Mouse (Mus musculus) spleen, postnatal 4 days (tissue): ENCODE results near the gene Pik3cb.
A peak's percentile ranks its signal among the peaks of the same experiment; 100 is the strongest.

Experiments
- DNase-seq, 2 experiments: peaks; one replicate each; pipeline ENCODE4 v3.0.0; 2022; ENCODE audit warnings: low spot score in 2 of 2

Gene Pik3cb

DNA sequence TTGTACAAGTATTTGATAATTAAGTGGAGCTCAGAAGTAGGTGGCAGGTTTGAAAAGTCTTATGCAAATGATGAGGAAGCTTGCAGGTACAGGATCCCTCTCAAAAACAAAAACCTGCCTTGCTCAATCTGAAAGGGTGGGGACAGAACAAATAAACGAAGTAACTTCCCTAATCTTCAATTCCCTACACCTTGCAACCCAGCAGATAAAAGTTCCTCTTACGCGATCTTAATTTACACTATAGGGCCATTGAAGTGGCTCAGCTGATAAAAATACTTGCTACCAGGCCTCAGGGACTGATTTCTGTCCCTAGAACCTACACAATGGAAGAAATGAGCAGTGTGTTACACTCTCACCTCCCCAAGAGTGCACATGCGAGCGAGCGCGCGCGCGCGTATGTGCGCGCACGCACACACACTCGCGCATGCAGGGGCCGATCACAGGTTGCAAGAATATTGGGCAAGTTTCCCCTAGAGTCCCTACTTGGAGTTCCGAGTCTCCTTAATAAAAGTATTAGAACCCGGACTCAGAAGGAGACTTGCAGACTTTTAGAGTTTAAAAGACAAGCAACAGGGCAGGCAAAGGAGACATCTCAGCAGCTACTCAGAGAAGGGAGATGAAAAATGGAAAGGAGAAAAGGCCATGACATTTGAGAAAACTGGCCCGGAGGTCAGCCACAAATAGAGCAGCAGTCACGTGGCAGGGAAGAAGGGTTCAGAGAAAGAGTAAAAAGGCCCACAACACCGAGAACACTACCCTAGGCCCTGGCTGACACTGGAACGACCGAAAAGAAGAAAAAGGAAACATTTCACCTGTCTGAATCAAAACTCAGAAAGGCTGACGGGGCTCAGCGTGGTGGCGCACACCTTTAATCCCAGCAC, 6.7 kb upstream of the Pik3cb start:
- no peak for DNase-seq

DNA sequence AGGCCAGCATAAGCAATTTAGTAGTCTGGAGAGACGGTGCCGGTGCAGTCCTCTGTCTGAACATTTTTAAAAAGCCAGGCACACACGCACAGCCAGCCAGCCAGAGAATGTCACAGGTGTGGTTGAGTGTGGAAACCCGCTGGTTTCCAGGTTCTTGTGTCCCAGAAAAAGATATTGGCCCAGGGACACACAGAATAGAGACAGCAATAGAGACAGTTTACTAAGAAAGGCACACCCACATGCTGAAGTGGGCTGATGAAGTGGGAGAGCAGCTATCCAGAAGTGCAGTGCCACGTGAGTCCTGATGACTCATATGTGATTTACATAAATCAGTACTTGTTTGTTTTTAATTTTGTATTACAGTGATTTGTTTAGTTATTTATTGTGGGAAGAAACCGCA, 5.3 kb upstream of the Pik3cb start:
- no peak for DNase-seq

GRCm38 (mm10) chr9:99144416-99144989, 4.1 kb upstream of the Pik3cb start:
- no peak for DNase-seq

DNA sequence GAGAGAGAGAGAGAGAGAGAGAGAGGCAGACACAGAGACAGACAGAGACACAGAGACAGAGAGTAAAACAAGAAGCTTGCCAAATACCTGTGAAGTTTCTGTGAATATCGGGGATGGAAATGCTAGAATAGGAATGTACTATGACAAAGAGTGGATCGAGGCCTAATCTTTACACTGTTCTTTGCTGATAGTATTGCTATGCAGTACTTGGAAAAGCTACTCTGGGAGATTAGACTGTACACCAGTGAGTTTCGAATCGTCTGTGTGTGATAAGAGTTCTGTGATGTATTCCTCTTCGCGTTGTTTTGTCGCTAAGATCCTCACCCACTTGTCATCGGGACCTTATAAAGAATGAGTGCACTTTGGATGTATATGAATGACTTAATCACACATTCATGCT, 1.2 kb upstream of the Pik3cb start:
- DNase-seq: no peak

GRCm38 (mm10) chr9:99141171-99141570, 750 bp upstream of the Pik3cb start:
- no peak for DNase-seq

DNA sequence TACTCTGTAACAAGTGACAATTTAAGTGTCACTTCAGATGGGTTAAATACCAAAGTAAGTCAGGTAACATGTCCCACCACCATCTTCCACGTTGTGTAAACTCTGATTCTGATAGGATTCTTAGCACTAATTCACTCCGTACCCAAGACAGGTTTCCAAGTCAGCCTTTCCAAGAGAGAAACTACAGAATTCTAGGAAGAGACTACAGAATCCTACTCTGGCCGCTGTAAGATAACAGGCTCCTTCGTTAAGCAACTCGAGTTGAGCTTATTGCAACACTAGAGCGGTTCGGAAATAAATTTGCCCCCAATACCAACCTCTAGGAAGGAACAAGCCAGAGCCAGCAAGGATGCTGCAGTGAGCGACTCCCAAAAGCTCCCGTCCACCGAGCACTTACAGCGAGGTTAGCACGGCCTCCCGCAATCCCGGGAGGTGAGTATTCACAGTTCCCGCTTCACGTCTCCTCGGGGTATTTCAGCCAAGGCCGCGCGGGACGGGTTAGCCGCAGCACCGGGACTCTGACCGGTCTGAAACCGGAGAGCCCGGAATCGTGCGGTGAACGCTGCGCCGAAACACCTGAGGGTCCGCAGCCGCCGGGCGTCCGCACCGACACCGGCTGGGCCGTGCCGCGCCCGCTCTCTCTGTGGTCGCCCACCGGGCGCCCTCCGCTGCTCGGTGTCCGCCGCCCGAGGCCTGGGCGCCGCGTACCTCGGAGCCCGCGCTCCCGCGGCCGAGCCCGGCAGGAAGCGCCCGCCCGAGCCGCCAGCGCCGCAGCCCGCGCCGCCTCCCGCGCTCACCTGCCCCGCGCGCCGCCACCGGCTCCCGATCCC, 1.0 kb downstream of the Pik3cb start:
- peak; percentile 47 to 80 for DNase-seq

GRCm38 (mm10) chr9:99137301-99137700, 3.1 kb downstream of the Pik3cb start:
- DNase-seq: no peak

DNA sequence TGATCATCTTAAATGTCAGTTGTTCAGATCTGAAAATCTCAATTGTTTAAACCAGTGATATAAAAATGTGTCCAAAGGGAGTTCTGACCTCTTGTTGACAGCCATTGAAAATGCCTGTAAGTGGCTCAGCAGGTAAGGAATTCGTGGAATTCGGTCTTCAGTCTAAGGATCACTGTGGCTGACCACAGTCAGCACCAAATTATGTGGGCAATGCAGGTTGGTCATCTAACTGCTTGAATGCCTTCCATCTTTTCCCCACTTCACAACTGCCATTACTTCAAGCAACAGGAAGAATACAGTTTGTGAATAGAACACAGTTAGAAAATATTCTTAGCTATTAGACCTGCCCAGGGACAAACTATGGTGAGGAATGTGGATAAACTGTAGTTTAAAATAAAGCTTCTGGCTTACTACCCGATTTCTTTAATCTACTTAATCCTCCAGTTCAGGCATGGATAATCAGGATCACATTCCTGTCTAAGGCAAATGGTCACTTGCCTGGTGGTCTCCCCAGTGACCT, 8.4 kb downstream of the Pik3cb start:
- DNase-seq: no peak

DNA sequence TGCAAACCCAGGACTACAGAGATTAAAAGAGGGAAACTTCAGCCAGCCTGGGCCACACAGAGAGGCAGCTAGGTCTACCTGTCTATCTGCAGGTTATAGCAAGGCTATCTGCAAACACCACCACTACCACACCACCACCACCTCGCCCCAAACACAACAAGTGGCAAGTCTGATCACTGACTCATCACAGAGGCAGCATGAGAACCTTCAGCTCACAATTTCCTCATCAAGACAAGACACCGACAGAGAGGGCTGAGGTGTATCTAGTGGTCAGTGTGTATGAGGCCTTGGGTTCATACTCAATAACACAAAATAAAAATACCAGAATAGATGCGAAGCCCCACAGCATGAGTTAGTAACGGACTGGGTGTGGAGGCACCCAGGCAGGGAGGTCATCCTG, 9.3 kb downstream of the Pik3cb start:
- DNase-seq: no peak

GRCm38 (mm10) chr9:99127578-99127977, 12.8 kb downstream of the Pik3cb start:
- DNase-seq: no peak

DNA sequence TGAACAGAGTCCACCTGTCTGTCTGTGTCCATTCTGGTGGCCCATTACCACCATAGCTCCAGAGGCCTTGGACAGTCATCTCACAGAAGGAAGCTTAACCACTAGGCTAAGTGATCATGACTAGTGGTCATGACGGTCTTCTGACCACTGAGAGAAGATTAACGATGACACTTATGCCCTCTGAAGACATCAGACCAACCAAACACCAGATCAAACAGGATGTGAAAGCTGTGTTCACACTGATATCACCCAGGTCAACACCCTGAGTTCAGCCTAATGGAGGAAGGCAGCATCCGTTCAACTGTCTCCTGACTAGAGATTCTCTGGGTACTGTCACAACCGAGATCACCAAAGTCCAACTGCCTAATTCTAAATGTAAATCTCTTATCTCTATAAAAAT, 17.7 kb downstream of the Pik3cb start:
- DNase-seq: no peak

DNA sequence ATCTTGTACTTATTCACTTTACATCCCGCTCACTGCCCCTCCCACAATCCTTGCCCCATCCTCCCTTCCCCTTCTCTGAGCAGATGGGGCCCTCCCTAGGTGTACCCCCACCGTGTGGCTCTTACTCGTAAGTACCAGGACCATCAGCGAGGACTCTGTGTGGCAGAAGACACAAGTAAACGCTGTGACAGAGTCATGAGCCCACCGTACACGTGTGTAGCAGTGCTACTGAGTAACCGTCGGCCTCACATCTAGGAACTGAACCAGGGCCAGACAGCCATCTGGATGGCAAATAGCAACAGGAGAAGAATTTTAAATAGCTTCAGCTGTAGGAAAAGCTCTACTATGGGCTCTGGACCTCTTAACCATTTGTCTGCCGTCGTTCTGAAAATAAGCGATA, 28.0 kb downstream of the Pik3cb start:
- DNase-seq: no peak

GRCm38 (mm10) chr9:99111085-99111484, 29.3 kb downstream of the Pik3cb start:
- no peak for DNase-seq

GRCm38 (mm10) chr9:99110213-99110612, 30.2 kb downstream of the Pik3cb start:
- no peak for DNase-seq

DNA sequence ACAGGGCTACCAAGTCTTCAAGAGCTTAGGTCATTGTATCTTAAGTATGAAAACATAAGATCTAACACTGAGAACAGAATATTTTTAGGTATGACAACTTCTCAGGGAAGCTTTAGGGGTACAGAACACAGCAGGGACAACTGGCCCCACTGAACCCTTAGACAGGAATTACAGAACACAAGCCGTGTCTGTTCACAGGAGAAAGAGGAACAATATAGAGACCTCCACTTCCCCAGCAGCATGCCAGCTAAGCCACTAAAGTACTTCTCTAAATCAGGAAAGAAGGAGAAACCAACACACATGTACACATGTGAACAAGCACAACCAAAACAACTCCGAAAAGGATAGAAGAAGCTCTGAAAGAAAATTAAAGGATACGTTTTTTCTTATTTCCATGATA, 30.8 kb downstream of the Pik3cb start:
- no peak for DNase-seq

DNA sequence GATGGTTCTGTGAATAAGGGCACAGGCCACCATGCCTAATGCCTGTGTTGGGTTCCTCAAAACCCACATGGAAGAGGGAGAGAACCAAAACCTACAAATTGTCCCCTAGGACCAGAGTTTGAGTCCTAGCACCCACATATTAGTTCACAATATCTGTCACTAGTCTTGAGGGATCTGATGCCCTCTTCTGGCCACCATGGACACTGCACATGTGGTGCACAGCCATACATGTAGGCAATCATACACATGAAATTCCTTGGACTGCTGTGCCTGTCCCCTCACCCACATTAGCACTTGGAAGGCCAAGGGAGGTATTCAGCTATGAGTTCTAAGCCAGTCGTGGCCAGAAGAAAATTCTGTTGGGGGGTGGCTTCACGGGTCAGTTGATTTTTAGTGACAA, 36.0 kb downstream of the Pik3cb start:
- no peak for DNase-seq

GRCm38 (mm10) chr9:99103865-99104264, 36.6 kb downstream of the Pik3cb start:
- DNase-seq: no peak

DNA sequence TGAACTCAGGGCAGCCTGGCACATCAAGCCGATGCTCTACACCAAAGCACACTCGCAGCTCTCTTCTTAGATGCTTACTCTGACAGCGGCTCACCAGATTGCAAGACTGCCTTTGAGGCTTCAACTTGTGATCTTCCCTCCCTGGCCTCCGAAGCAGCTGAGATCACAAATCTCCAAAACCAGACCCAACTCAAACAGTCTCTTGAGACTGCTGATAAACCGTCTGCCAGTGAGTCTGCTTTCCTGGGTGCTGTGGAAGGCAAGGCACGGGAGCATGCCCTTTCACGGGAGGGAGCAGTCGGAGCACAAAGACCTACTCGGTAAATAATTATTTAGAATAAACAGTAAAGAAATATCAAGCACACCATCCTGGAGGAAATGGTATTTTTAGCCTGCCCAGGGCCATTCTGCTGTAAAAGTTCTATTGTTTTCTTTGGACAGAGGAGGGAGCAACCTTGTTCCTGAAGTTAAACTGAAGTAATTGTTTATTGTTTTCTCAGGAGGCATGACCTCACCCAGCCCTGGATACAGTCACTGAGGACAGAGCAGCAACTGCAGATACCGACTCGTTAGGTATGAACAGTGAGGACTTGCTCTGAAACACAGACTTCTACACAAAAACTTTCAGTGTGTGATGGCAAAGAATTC, 41.8 kb downstream of the Pik3cb start:
- DNase-seq: no peak

- DNase-seq: no peak
Measured at GRCm38 (mm10) chr9:99097668-99098067, 42.8 kb downstream of the Pik3cb start.

GRCm38 (mm10) chr9:99095192-99095591, 45.2 kb downstream of the Pik3cb start:
- no peak for DNase-seq

DNA sequence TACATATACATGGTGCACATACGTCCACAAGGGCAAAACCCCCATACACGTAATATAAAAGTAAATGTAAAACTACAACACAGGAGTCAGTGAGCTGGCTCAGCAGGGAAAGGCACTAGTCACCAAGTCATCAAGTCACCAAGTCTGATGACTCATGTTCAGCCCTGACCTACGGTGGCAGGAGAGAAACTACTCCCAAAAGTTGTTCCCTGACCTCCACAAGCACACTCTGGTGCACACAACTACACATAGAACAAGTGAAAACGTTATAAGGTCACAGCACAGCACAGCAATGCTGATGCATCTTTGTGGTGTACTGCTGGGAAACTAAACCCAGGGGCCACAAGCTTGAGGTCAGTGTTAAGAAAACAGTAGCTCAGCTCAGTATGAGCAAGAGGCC, 49.9 kb downstream of the Pik3cb start:
- no peak for DNase-seq

GRCm38 (mm10) chr9:99089904-99090303, 50.5 kb downstream of the Pik3cb start:
- no peak for DNase-seq
